Mouse (Mus musculus) limb, embryonic 11.5 days (tissue): Measurements from ENCODE around the gene Fam186b. TPM values are rescaled to one million over a fixed set of nuclear protein-coding genes. Genes with fewer than 3 reads are reported as not detected.

Source experiments
- ATAC-seq: fragments of 200-750 bp; cut with Nextera tagmentation; 2 replicates; pipeline ENCODE4 v1.8.0; 2017; ENCODE audit warnings: low read depth; ENCODE audit not compliant: insufficient number of reproducible peaks, low FRiP score, low TSS enrichment
- DNase-seq: peaks from one replicate; pipeline ENCODE4 v3.0.0-alpha.2; 2015; ENCODE audit warnings: low spot score
- H3K27ac ChIP-seq: fragments of 300-500 bp; sonication (generic); replicated peaks from 2 replicates; pipeline ENCODE4 v1.5.1; 2014; ENCODE audit warnings: low read depth, mild to moderate bottlenecking, low read length
- H3K27me3 ChIP-seq: fragments of 300-500 bp; sonication (generic); 2 replicates; pipeline ENCODE4 v1.6.1; 2014; ENCODE audit warnings: mild to moderate bottlenecking, low read length, mixed read lengths; ENCODE audit not compliant: control insufficient read depth, insufficient read depth
- H3K36me3 ChIP-seq: fragments of 300-500 bp; sonication (generic); 2 replicates; pipeline ENCODE4 v1.6.1; 2014; ENCODE audit warnings: mild to moderate bottlenecking, low read length, moderate library complexity, mixed read lengths; ENCODE audit not compliant: control insufficient read depth, insufficient read depth
- H3K4me1 ChIP-seq: fragments of 300-500 bp; sonication (generic); 2 replicates; pipeline ENCODE4 v1.6.1; 2014; ENCODE audit warnings: low read length, mixed read lengths; ENCODE audit not compliant: control insufficient read depth, insufficient read depth
- H3K4me2 ChIP-seq: fragments of 300-500 bp; sonication (generic); 2 replicates; pipeline ENCODE4 v1.6.1; 2014; ENCODE audit warnings: low read depth, mild to moderate bottlenecking, moderate library complexity; ENCODE audit not compliant: severe bottlenecking
- H3K4me3 ChIP-seq: fragments of 300-500 bp; sonication (generic); 2 replicates; pipeline ENCODE4 v1.5.1; 2014; ENCODE audit warnings: low read depth, low read length
- H3K9ac ChIP-seq: fragments of 300-500 bp; sonication (generic); 2 replicates; pipeline ENCODE4 v1.6.1; 2014; ENCODE audit warnings: mild to moderate bottlenecking, low read length
- H3K9me3 ChIP-seq: fragments of 300-500 bp; sonication (generic); 2 replicates; pipeline ENCODE4 v1.6.1; 2016; ENCODE audit warnings: low read length; ENCODE audit not compliant: control insufficient read depth
- WGBS: fragments of 180-500 bp; shearing (Covaris S2); extraction: QIAGEN DNeasy Blood & Tissue Kit; methylation state at CpG from one replicate; pipeline ENCODE4 v1.1.7; 2014; 5-methylcytosine and 5-hydroxymethylcytosine counted together
- polyA plus RNA-seq: library from polyadenylated mRNA; unstranded; fragments of >200 nt; fragmentation: Nextera tagmentation; extraction: Ambion mirVana; gene quantifications from 2 replicates; pipeline ENCODE4 v1.2.1, GENCODE M21; 2014

Fam186b gene
- polyA plus RNA-seq, 1 experiment from 2014 or later: not detected

DNA sequence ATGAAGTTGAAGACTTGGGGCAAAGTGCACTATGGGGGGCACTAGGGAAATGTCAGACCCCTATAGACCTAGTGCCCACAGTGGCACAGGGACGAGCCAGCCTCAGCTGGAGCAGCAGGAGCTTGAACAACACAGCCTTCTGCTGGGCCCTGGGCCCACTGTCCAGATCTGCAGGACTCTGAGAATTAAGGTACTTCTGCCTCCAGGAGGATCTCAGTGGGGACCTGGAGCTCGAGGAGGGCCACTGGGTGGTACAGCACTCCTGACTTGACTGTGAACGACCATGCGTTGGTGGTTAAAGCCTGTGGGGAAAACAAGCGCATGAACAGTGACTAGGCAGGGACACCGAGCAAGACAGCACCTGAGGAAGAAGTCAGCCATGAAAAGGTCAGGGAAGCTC, 22.4 kb upstream of the Fam186b start:
- H3K4me2 ChIP-seq: no peak overlapping the region
- 92% methylated on average over 6 of the region's 6 CpGs for WGBS
- peaks cover 40% of the 10 kb centered on the region for H3K36me3 ChIP-seq
- ATAC-seq: no peak
- no peak for DNase-seq
- no peaks in the 10 kb centered on the region for H3K9me3 ChIP-seq
- H3K4me3 ChIP-seq: no peak overlapping the region
- no peaks in the 10 kb centered on the region for H3K4me1 ChIP-seq
- H3K27ac ChIP-seq: no peak overlapping the region
- no peak overlapping the region for H3K9ac ChIP-seq
- H3K27me3 ChIP-seq: no peaks in the 10 kb centered on the region

DNA sequence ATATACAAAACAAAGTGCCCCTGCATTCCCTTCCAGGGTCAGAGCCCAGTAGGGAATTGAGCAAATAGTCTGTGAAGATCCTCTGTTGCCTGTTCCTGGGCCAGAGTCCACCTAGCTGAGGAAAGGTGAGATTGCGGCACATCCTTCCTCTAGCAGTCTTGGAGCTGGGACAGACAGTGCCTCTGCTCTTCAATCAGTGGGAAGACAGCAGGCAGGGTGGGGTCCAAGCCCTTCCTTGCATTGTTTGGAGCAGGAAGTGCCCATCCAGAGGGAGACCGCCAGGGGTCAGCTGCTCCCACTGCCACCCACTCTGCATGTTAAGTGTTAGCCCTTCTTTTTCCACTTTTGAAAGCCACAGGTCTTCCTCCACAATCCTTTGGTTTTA, 21.6 kb upstream of the Fam186b start:
- WGBS: 86% methylated on average over 2 of the region's 2 CpGs

DNA sequence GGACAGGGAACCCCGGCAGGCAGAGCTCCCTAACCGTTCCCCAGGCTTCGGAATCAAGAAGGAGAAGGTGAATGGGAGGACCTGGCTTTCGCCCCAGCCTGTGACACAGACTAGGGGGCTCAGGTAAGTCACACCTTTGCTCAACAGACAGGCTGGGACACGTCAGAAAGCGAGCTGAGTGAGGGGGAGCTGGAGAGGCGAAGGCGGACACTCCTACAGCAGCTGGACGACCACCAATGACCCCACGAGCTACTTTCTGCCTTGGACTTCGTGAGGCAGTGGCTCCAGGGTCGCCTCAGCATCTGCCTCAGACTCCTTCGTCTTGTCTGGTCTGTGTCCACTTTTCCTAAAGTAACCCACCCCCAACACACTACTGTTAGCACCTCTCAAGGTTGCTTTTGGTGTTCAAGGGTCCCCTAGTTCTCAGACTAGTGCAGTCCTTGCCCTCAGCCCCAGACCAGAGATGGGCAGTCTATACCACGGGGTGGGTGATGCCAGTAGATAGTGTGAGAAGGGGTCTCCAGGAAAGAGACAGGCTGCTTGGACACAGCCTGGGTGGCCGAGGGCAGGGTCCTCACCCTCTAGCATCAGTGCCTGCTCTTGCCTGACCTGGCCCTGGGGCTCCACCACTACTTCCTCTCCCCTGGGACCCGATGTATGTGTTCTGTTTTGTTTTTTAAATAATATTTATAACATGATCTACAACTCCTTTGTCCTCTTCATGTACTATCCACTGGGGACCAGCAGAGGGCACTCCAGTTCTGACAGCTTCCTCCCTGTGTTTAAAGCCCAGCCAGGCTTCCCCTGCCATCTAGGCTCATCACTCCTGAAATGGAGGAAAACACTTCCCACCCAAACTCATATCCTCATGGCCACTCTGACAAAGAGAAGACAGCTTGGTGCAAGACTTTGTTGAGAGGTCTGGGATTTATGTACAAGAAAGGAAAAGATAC, 20.9 kb upstream of the Fam186b start:
- H3K36me3 ChIP-seq: peaks cover 32% of the 10 kb centered on the region
- no peaks in the 10 kb centered on the region for H3K27me3 ChIP-seq
- H3K4me3 ChIP-seq: no peak overlapping the region
- DNase-seq (peak; percentile 83), ATAC-seq (no peak; the same call in 1 of the 2 replicates)
- 78% methylated on average over 16 of the region's 16 CpGs for WGBS
- no peaks in the 10 kb centered on the region for H3K4me1 ChIP-seq
- H3K9me3 ChIP-seq: no peaks in the 10 kb centered on the region
- peak overlapping the region; percentile 77 for H3K27ac ChIP-seq
- H3K9ac ChIP-seq: peak overlapping the region; percentile 37; the same call in 1 of the 2 replicates
- no peak overlapping the region for H3K4me2 ChIP-seq

More for the DNA sequence above, 21.6 kb upstream of the Fam186b start:
- Histone ChIP-seq H3K9me3 (no peaks in the 10 kb centered on the region), H3K4me2 (no peak overlapping the region), H3K36me3 (peaks cover 36% of the 10 kb centered on the region), H3K4me1 (no peaks in the 10 kb centered on the region), H3K27ac (no peak overlapping the region; the same call in 1 of the 2 replicates), H3K4me3 (no peak overlapping the region), H3K9ac (no peak overlapping the region), H3K27me3 (no peaks in the 10 kb centered on the region)
- ATAC-seq (no peak), DNase-seq (no peak)

DNA sequence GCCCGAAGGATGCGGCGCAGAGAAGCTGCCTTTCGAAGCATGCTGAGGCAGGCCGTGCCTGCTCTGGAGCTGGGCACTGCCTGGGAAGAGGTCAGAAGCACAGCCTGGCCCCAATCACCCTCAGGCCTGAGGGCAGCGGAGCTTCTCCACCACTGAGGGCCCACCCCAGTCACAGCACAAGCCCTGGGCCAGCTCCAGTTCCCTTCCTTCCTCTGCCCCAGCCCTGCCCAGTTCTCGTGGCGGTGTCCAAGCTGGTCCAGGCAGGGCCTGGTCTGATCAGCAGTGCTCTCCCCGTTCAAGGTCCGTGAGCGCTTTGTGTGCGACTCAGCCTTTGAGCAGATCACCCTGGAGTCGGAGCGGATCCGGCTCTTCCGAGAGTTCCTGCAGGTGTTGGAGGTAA, 19.2 kb upstream of the Fam186b start:
- 0 out of 2 replicates have a peak overlapping the region, but pooled peaks have one; percentile 36 for H3K27ac ChIP-seq
- H3K4me1 ChIP-seq: no peaks in the 10 kb centered on the region
- H3K9ac ChIP-seq: no peak overlapping the region
- WGBS: 94% methylated on average over 16 of the region's 16 CpGs
- H3K4me2 ChIP-seq: no peak overlapping the region
- no peak overlapping the region for H3K4me3 ChIP-seq
- no peaks in the 10 kb centered on the region for H3K27me3 ChIP-seq
- no peaks in the 10 kb centered on the region for H3K9me3 ChIP-seq
- peaks cover 21% of the 10 kb centered on the region for H3K36me3 ChIP-seq
- DNase-seq: no peak
- ATAC-seq: no peak

DNA sequence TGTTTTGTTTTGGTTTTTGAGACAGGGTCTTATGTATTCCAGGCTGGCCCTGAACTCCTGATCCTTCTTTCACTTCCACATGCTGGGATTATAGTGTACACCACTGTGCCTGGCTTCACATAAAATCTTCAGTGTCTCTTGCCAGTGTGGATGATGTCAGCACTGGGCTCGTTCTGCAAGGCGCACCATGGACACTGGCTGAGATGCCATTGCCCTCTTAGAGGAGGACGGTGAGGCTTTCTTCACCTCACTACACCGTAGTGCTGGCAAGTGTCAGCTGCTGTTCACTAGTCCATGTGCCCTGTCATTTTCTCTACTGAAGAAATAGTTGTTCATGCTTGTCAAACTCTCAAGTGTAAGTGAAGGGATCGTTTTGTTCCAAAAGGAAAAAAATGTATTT, 14.9 kb upstream of the Fam186b start:
- Histone ChIP-seq H3K36me3 (peaks cover 21% of the 10 kb centered on the region), H3K9me3 (no peaks in the 10 kb centered on the region), H3K4me3 (no peak overlapping the region), H3K4me2 (no peak overlapping the region), H3K27me3 (no peaks in the 10 kb centered on the region), H3K27ac (no peak overlapping the region), H3K4me1 (no peaks in the 10 kb centered on the region), H3K9ac (no peak overlapping the region)
- no peak for ATAC-seq
- 93% methylated on average over 5 of the region's 5 CpGs for WGBS
- no peak for DNase-seq

DNA sequence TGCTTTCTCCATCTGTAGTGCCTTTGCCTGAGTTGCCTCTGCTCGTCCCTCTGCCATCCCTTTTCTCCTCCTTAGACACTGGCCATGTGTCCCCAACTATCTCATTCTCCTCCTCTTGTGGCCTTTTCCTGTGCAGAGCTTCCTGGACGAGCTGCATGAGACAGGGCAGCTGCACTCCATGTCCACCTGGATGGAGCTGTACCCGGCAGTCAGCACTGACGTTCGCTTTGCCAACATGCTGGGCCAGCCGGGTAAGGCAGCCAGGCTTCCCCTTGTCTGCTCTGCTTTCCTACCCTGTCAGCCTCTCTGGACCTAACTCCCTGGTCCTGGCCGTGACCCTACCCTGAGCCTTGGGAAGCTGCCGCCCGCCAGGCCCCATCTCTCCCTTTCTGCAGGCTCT, 13.9 kb upstream of the Fam186b start:
- 88% methylated on average over 9 of the region's 9 CpGs for WGBS
- Histone ChIP-seq H3K9ac (no peak overlapping the region), H3K36me3 (peaks cover 23% of the 10 kb centered on the region), H3K27ac (no peak overlapping the region), H3K27me3 (no peaks in the 10 kb centered on the region), H3K4me2 (no peak overlapping the region), H3K4me3 (no peak overlapping the region), H3K9me3 (no peaks in the 10 kb centered on the region), H3K4me1 (no peaks in the 10 kb centered on the region)
- no peak for ATAC-seq
- DNase-seq: no peak

DNA sequence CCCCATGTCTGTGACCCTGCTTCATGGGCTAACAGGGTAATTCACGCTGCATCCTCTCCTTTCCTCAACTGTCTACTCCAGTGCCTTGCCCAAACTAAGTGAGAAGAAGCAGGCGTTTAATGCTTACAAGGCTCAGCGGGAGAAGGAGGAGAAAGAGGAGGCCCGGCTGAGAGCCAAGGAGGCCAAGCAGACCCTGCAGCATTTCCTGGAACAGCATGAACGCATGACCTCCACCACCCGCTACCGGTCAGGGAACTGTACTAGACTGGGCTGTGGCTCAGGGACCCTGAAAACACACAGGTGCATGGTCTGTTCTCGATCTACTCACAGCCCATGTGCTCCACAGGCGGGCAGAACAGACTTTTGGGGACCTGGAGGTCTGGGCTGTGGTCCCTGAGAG, 11.8 kb upstream of the Fam186b start:
- no peak for ATAC-seq
- WGBS: 86% methylated on average over 9 of the region's 9 CpGs

DNA sequence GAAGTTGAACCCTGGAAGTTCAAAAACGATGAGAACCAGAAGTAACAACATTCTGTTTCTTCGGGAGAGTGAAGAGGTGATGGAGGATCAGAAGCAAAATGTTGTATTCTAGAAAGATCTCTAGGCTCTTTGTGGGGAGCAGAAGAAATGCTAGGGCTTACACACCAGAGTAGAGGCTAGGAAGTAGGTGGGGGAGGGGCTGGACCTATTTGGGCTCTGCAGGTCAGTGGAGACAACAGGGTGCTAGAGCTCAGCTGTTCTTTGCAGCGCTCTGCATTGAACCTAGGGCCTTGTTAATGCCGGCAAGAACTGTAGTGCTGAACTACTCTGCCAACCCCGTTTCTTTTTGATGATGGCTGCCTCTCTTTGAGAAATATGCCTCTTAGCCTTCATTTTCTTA, 525 bp upstream of the Fam186b start:
- H3K4me3 ChIP-seq: 0 out of 2 replicates have a peak overlapping the region, but pooled peaks have one; percentile 67
- 39% methylated on average over 5 of the region's 5 CpGs for WGBS
- peak overlapping the region; percentile 78; the same call in 1 of the 2 replicates for H3K9ac ChIP-seq
- H3K36me3 ChIP-seq: no peaks in the 10 kb centered on the region
- peaks cover 6% of the 10 kb centered on the region; the same call in 1 of the 2 replicates for H3K4me1 ChIP-seq
- ATAC-seq (no peak), DNase-seq (no peak)
- H3K27me3 ChIP-seq: no peaks in the 10 kb centered on the region
- H3K4me2 ChIP-seq: peak overlapping the region; percentile 58
- H3K27ac ChIP-seq: no peak overlapping the region
- H3K9me3 ChIP-seq: no peaks in the 10 kb centered on the region

More for the DNA sequence above, 11.8 kb upstream of the Fam186b start:
- no peak overlapping the region for H3K4me2 ChIP-seq
- H3K4me3 ChIP-seq: no peak overlapping the region
- no peaks in the 10 kb centered on the region for H3K9me3 ChIP-seq
- H3K27me3 ChIP-seq: no peaks in the 10 kb centered on the region
- H3K36me3 ChIP-seq: peaks cover 23% of the 10 kb centered on the region
- no peak overlapping the region for H3K9ac ChIP-seq
- DNase-seq: no peak
- H3K4me1 ChIP-seq: no peaks in the 10 kb centered on the region
- H3K27ac ChIP-seq: no peak overlapping the region
